Mouse (Mus musculus) cerebellum, postnatal 10 days (tissue): Measurements from ENCODE around the gene Gps2.
"Not testable (repeated sequence)": the region's sequence is repeated elsewhere in the genome, so short reads cannot be mapped to it uniquely, and the experiment has no call there.

Experiments used
- DNase-seq, 2 experiments: peaks; one replicate each; pipeline ENCODE4 v3.0.0; 2021; ENCODE audit warnings: mixed read lengths in 2 of 2

The Gps2 gene

GRCm38 (mm10) chr11:69917379-69917948 lies 3.8 kb downstream of the Gps2 start:
- DNase-seq, result peak in 1 of 2 experiments; percentile 3

- DNase-seq, result no peak
Measured at GRCm38 (mm10) chr11:69918118-69918517, 4.4 kb downstream of the Gps2 start.

GRCm38 (mm10) chr11:69919053-69919452 lies 5.4 kb downstream of the Gps2 start:
- no peak for DNase-seq

- DNase-seq, result peak; percentile 82
Measured at GRCm38 (mm10) chr11:69919661-69920265, 6.1 kb downstream of the Gps2 start.

GRCm38 (mm10) chr11:69920266-69921031 lies 6.8 kb downstream of the Gps2 start:
- DNase-seq, result peak; percentile 80 to 82

- DNase-seq, result peak; percentile 100
Measured at GRCm38 (mm10) chr11:69921114-69922011, 7.7 kb downstream of the Gps2 start, which contains the start of gene Eif5a. Gene Eif5a (minus strand): TSS chr11:69921958.

- DNase-seq, result no peak
Measured at GRCm38 (mm10) chr11:69922012-69922756, 8.5 kb downstream of the Gps2 start.

GRCm38 (mm10) chr11:69922796-69923195 lies 9.1 kb downstream of the Gps2 start:
- no peak for DNase-seq

GRCm38 (mm10) chr11:69927501-69927900 lies 13.8 kb downstream of the Gps2 start:
- no peak for DNase-seq

- no peak for DNase-seq
Measured at GRCm38 (mm10) chr11:69929712-69930111, 16.0 kb downstream of the Gps2 start.

- not testable (repeated sequence) for DNase-seq
Measured at GRCm38 (mm10) chr11:69930176-69930575, 16.5 kb downstream of the Gps2 start.

GRCm38 (mm10) chr11:69930967-69931537 lies 17.4 kb downstream of the Gps2 start:
- no peak for DNase-seq

GRCm38 (mm10) chr11:69931769-69932168 lies 18.1 kb downstream of the Gps2 start:
- DNase-seq, result no peak

- no peak for DNase-seq
Measured at GRCm38 (mm10) chr11:69932254-69932653, 18.6 kb downstream of the Gps2 start.

- DNase-seq, result no peak
Measured at GRCm38 (mm10) chr11:69933066-69933465, 19.4 kb downstream of the Gps2 start.

GRCm38 (mm10) chr11:69934169-69934568 lies 20.5 kb downstream of the Gps2 start:
- DNase-seq, result peak; percentile 98 to 99

GRCm38 (mm10) chr11:69934681-69935080 lies 21.0 kb downstream of the Gps2 start:
- no peak for DNase-seq

GRCm38 (mm10) chr11:69935137-69935879 lies 21.6 kb downstream of the Gps2 start, which contains the start of gene Ybx2:
Gene Ybx2 (plus strand): TSS chr11:69935796.
- DNase-seq, result peak; percentile 99

- DNase-seq, result peak; percentile 70 to 73
Measured at GRCm38 (mm10) chr11:69936156-69936555, 22.5 kb downstream of the Gps2 start.

- DNase-seq, result peak; percentile 51 to 61
Measured at GRCm38 (mm10) chr11:69936714-69937347, 23.1 kb downstream of the Gps2 start.
